Mouse (Mus musculus) activated CD4-positive, CD25-positive, alpha-beta regulatory T cell, adult 4 months (primary cell): Measurements from ENCODE around the gene Tnfrsf4. TPM values are rescaled to one million over a fixed set of nuclear protein-coding genes. Genes with fewer than 3 reads are reported as not detected.

Source experiments
- polyA plus RNA-seq, 2 experiments: library from polyadenylated mRNA; unstranded; fragments of 100-300 nt; shearing (Covaris generic); gene quantifications; one replicate each; pipeline ENCODE4 v1.2.1; 2017

Gene Tnfrsf4
- polyA plus RNA-seq, 2 experiments from 2014 or later = 802 to 961 TPM

Other genes starting within 250 kb of the Tnfrsf4 start
- gene Vwa1, start 239.1 kb upstream of the Tnfrsf4 start, polyA plus RNA-seq = under 1 TPM in 1 of 2 experiments, not detected in 1; 0.09 TPM
- gene Tmem88b, start 228.0 kb upstream of the Tnfrsf4 start, polyA plus RNA-seq = under 1 TPM in 1 of 2 experiments, not detected in 1; 0.16 TPM
- gene Ankrd65, start 223.4 kb upstream of the Tnfrsf4 start, polyA plus RNA-seq = not detected
- gene Mrpl20, start 211.0 kb upstream of the Tnfrsf4 start, polyA plus RNA-seq = 100 to 1,000 TPM; 160 to 164 TPM
- 100 to 1,000 TPM; 115 to 122 TPM for gene Ccnl2, start 201.4 kb upstream of the Tnfrsf4 start, polyA plus RNA-seq
- 100 to 1,000 TPM; 216 TPM for gene Aurkaip1, start 182.6 kb upstream of the Tnfrsf4 start, polyA plus RNA-seq
- gene Mxra8, start 174.2 kb upstream of the Tnfrsf4 start, polyA plus RNA-seq = 1 to 10 TPM; 4.1 to 9.9 TPM
- 1 to 10 TPM; 2.1 to 2.7 TPM for gene Dvl1, start 166.4 kb upstream of the Tnfrsf4 start, polyA plus RNA-seq
- gene Tas1r3, start 150.5 kb upstream of the Tnfrsf4 start, polyA plus RNA-seq = under 1 TPM; 0.16 to 0.25 TPM
- 10 to 100 TPM; 17.7 to 18.0 TPM for gene Cptp, start 144.4 kb upstream of the Tnfrsf4 start, polyA plus RNA-seq
- 10 to 100 TPM; 82.2 to 87.0 TPM for gene Ints11, start 144.3 kb upstream of the Tnfrsf4 start, polyA plus RNA-seq
- 10 to 100 TPM; 12.6 to 25.3 TPM for gene Pusl1, start 122.1 kb upstream of the Tnfrsf4 start, polyA plus RNA-seq
- 1 to 10 TPM; 4.9 to 6.5 TPM for gene Acap3, start 122.0 kb upstream of the Tnfrsf4 start, polyA plus RNA-seq
- gene Ube2j2, start 70.0 kb upstream of the Tnfrsf4 start, polyA plus RNA-seq = 10 to 100 TPM; 32.1 to 39.5 TPM
- gene C1qtnf12, start 51.5 kb upstream of the Tnfrsf4 start, polyA plus RNA-seq = 1 to 10 TPM; 2.5 to 5.7 TPM
- under 1 TPM; 0.90 to 0.95 TPM for gene B3galt6, start 21.2 kb upstream of the Tnfrsf4 start, polyA plus RNA-seq
- 100 to 1,000 TPM; 464 to 478 TPM for gene Sdf4, start 21.0 kb upstream of the Tnfrsf4 start, polyA plus RNA-seq
- gene Tnfrsf18, start 12.3 kb downstream of the Tnfrsf4 start, polyA plus RNA-seq = 100 to 1,000 TPM; 770 to 845 TPM
- gene Ttll10, start 45.6 kb downstream of the Tnfrsf4 start, polyA plus RNA-seq = not detected
- 10 to 100 TPM; 14.9 to 19.3 TPM for gene 9430015G10Rik, start 96.1 kb downstream of the Tnfrsf4 start, polyA plus RNA-seq
- gene Rnf223, start 116.7 kb downstream of the Tnfrsf4 start, polyA plus RNA-seq = under 1 TPM in 1 of 2 experiments, not detected in 1; 0.20 TPM
- 1 to 10 TPM; 2.6 to 2.8 TPM for gene Agrn, start 183.6 kb downstream of the Tnfrsf4 start, polyA plus RNA-seq
- 10 to 100 TPM; 29.5 to 84.6 TPM for gene Isg15, start 187.0 kb downstream of the Tnfrsf4 start, polyA plus RNA-seq
- gene AW011738, start 189.5 kb downstream of the Tnfrsf4 start, polyA plus RNA-seq = 1 to 10 TPM; 2.6 to 7.4 TPM
- gene Perm1, start 202.0 kb downstream of the Tnfrsf4 start, polyA plus RNA-seq = 1 to 10 TPM in 1 of 2 experiments, under 1 TPM in 1; 0.30 to 1.3 TPM
- gene Plekhn1, start 221.0 kb downstream of the Tnfrsf4 start, polyA plus RNA-seq = 1 to 10 TPM; 5.8 to 6.1 TPM
- 10 to 100 TPM; 14.5 to 15.9 TPM for gene Noc2l, start 222.2 kb downstream of the Tnfrsf4 start, polyA plus RNA-seq
- 1 to 10 TPM; 2.8 to 2.9 TPM for gene Samd11, start 241.8 kb downstream of the Tnfrsf4 start, polyA plus RNA-seq